Mouse (Mus musculus) cerebellum, adult (tissue): ENCODE measurements around the gene Prkag2.

Experiments
- ATAC-seq: cut with Nextera tagmentation; 2 replicates; pipeline ENCODE4 v1.9.2; 2017; ENCODE audit warnings: mild to moderate bottlenecking, moderate library complexity, mixed read lengths; ENCODE audit not compliant: insufficient number of reproducible peaks, low FRiP score, low TSS enrichment

Prkag2 gene

DNA sequence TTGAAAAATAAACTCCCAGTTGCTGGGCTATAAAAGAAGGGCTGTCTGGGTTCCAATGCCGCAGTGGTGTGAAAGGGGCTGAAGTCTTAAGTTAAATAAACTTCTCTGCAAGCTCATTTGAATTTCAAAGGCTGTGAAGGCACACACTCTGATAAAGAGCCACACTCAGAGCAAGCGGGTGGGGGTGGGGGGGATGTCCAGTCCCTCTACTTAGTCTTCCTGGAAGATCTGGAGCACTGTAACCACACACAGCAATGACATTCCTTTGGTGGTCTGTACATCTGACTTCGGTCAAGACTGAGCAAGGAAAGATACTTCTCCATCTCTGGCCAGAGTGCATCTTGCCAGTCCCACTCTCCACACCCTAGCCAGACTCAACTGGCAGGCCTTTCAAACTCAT, 91.5 kb downstream of the Prkag2 start:
- ATAC-seq = no peak

- ATAC-seq = peak; percentile 24; the same call in 1 of the 2 replicates
Measured at GRCm38 (mm10) chr5:25006848-25007247, 93.6 kb downstream of the Prkag2 start.

DNA sequence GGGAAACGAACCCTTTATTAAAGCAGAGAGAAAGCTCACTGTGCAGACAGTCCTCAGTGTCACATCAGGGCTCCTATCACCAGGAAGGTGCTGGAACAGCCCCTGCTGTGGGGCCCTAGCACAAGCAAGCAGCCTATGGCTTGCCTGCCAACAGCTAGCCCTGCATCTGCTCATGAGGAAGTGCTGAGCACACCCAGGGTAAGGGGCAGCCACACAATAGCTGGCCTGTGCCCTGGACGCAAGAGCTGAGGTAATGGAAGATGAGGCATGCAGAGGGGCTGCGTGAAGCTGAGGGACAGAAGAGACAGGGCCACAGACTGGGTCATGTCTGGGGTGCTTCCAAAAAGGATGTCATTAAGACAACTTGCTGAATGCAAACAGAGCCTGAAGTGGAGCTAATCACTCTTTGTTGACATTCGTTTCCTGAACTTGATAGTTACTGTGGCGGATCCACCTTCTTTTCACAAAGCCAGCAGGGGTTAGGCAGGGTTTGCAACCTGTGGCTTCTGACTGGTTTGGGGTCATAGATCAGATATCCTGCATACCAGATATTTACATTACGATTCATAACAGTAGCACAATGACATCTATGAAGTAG, 94.8 kb downstream of the Prkag2 start:
- ATAC-seq = no peak

- no peak for ATAC-seq
Measured at GRCm38 (mm10) chr5:25001391-25001794, 99.0 kb downstream of the Prkag2 start.

GRCm38 (mm10) chr5:24999351-24999750, 101.1 kb downstream of the Prkag2 start:
- ATAC-seq = no peak

GRCm38 (mm10) chr5:24995576-24996100, 104.8 kb downstream of the Prkag2 start:
- ATAC-seq = peak; percentile 69

DNA sequence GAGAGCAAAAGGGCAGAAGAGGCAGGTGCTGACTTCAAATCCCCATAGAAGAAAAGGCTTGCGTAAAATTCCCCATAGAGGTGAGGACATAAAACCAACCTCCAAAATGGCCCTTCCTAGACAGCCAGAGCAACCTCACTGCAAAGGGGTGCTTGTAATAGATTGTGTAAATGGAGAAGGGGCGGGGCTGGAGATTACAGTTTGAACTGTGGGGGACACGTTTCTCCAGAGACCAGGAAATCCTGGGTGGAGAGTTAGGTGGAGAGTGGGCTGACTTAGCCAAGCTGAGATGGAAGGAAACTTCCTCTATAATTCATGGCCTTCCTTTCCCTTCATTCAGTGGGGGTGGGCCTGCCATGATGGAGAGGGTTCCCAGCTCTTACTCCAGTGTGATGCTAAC, 107.3 kb downstream of the Prkag2 start:
- ATAC-seq = no peak

GRCm38 (mm10) chr5:24991575-24991974, 108.9 kb downstream of the Prkag2 start:
- no peak for ATAC-seq

- no peak for ATAC-seq
Measured at GRCm38 (mm10) chr5:24990460-24990859, 110.0 kb downstream of the Prkag2 start.

GRCm38 (mm10) chr5:24989683-24990082, 110.8 kb downstream of the Prkag2 start:
- ATAC-seq = no peak

DNA sequence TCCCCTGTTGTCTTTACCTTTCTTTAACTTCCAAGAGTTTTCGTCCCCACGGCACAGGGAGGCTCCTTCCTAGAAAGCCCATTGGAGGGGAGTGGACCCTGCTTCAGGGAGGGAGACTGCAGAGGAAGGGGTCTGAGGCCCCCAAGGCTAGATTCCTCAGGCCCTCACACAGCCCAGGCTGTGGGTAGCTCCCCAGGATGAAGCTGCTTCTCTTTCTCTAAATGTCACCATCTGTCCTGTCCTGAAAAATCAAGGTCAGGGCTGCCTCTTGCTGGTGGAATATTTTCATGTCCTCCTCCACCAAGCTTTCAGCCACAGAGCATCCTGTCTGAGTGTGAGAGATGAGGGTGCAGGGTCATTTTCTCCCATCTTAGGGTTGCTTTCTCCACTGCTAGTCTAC, 113.5 kb downstream of the Prkag2 start:
- ATAC-seq = peak; percentile 67

DNA sequence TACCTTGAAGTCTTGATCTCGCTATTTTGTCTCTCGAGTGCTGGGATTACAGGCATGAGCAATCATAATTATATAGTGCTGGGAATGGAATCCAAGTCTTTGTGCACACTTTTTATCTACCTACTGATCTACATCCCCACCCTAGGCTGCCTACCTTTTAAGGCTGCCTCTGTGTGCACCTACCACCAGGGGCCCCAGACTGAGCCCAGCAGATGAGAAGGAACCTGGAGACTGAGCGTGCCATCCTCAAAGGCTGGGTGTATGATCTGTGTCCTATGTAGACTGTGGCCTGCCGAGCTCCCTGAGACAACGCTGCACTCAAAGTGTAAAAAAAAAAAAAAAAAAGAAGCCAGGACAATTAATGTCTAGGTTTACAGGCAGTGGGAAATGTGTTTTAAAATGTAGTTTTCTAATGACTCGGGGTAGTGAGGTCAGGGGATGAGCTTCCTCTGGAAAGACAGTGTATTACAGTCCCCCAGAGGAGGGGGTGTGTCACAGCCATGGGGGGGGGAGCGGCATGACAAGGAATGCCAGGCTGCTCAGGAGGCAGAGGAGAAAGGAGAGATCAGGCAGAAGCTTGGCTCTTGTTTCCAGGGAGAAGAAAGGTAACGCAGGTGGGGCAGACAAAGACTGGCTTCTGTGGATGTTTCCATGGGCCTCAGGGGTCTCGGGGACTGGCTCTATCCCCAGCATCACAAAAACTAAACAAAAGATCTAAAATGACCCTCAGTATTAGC, 114.1 kb downstream of the Prkag2 start:
- no peak for ATAC-seq

- peak; percentile 28 for ATAC-seq
Measured at GRCm38 (mm10) chr5:24985434-24986176, 114.8 kb downstream of the Prkag2 start.

GRCm38 (mm10) chr5:24984157-24984556, 116.3 kb downstream of the Prkag2 start:
- no peak for ATAC-seq

DNA sequence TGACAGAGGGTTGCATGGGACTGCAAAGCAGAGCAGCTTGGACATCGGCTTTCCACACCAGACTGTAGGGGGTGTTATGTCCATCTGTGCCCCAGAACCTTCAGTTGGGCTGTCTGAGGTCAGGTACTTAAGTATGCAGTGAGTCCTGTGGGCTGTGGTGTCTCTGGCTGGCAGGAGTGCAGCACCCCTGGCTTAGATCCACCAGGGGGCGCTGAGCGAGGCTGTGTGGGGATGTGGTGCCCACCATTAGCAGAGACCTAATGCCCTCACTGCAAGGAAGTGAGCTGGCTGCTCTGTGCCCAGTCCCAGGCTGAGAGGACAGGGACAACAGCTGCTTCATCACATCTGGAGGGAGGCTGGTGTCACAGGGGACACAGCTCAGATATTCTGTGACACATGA, 116.9 kb downstream of the Prkag2 start:
- no peak for ATAC-seq

DNA sequence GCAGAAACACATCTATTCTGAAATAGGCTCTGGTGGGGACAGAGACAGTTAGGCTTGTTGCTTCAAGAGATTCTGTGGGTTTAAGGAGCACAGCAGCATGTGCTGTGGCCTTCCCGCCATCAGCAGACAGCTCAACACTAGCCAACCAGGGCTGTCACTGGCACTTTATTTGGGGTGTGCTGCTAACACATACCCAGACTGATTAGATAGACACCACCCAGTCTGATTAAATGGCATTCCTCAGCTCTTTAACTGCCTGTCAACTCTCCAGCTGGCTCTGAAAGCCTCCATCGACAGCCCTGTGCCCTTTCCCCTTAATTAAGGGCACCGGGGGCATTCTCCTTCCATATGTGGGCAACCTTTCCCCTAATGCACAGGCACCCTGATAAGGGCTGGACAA, 118.2 kb downstream of the Prkag2 start:
- ATAC-seq = no peak

GRCm38 (mm10) chr5:24981765-24982164, 118.7 kb downstream of the Prkag2 start:
- no peak for ATAC-seq

GRCm38 (mm10) chr5:24979968-24980345, 120.5 kb downstream of the Prkag2 start:
- ATAC-seq = no peak

DNA sequence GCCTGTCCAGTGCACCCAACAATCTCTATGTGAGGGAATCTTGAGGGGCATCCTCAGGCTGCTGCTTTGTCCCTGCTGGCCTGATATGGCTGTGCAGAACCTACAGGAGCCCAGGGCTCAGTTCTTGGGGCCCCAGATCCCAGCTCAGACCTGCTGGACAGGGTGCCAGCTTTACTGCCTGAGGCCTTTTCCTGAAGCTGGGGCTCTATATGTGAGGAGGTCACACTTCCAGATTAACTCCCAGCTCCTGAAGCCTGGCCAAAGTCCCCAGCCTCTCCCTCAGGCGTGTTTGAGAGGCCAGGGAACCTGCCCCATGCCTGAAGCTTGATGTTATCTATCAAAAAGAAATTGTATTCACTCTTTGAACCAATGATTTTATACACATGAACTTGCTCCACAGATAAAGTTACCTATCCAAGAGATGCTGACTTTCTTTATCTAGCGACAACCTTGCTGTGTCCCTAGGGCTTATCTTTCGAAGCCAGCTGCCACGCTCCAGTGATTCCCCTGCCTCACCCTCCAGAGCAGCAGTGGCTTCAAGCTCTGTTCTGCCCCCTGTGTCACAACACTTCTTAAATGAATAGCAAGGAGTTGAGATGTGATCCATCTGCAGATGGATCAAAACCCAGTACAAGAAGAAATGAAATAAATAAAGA, 121.0 kb downstream of the Prkag2 start:
- no peak for ATAC-seq

DNA sequence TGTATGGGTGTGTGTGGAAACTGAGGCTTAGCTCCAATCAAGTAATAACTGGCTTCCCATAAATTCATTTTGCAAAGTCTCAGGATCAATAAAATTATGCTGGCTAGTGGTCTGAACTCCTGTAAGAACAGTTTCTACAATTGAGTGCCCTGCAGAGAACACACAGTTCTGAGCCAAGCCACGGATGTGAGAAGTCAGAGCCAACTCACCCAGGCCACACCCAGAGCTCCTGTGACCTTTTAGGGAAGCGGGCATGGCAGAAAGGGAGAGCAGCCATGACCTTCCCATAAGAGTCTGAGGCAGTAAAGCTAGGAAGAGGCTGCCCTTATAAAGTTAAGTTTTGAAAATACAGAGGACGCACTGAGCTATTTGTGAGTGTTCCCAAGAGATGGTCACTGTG, 123.5 kb downstream of the Prkag2 start:
- ATAC-seq = no peak

GRCm38 (mm10) chr5:24976236-24976635, 124.2 kb downstream of the Prkag2 start:
- no peak for ATAC-seq
